Mouse (Mus musculus): Measurements from ENCODE around the gene Abhd14a.

The Abhd14a gene

GRCm38 (mm10) chr9:106465571-106466200, 18.2 kb upstream of the Abhd14a start, which contains the start of gene Gpr62:
TSS of gene Gpr62 (minus strand) at chr9:106465938.
- H3K36me3 ChIP-seq (ENCODE audit: insufficient read depth, low read length) = peaks cover 34% of the 10 kb centered on the region
- H3K9me3 ChIP-seq (ENCODE audit: low read length) = no peaks in the 10 kb centered on the region
- TF ChIP-seq NANOG (IDR thresholded peaks at IDR 0.05; ENCODE audit: borderline replicate concordance, low read length) = no peak
- no peak for TF ChIP-seq POU5F1 (IDR thresholded peaks at IDR 0.05; ENCODE audit: borderline replicate concordance, low read length)
- no peak for TF ChIP-seq CTCF (conservative IDR thresholded peaks at IDR 0.05; ENCODE audit: low read length)
- peaks cover 19% of the 10 kb centered on the region for H3K27me3 ChIP-seq (ENCODE audit: insufficient read depth, low read length)
- peak within 1 kb of the TSS; percentile 87 for H3K4me3 ChIP-seq (replicated peaks; ENCODE audit: low read length)
- H3K4me1 ChIP-seq (replicated peaks; ENCODE audit: low read depth, low read length) = peaks cover 56% of the 10 kb centered on the region

- no peak for TF ChIP-seq CTCF (conservative IDR thresholded peaks at IDR 0.05; ENCODE audit: low read length)
- no peak for TF ChIP-seq POU5F1 (IDR thresholded peaks at IDR 0.05; ENCODE audit: borderline replicate concordance, low read length)
- TF ChIP-seq NANOG (IDR thresholded peaks at IDR 0.05; ENCODE audit: borderline replicate concordance, low read length) = no peak
- peaks cover 19% of the 10 kb centered on the region for H3K27me3 ChIP-seq (ENCODE audit: insufficient read depth, low read length)
- peaks cover 41% of the 10 kb centered on the region for H3K36me3 ChIP-seq (ENCODE audit: insufficient read depth, low read length)
- H3K4me1 ChIP-seq (replicated peaks; ENCODE audit: low read depth, low read length) = peaks cover 61% of the 10 kb centered on the region
- H3K4me3 ChIP-seq (replicated peaks; ENCODE audit: low read length) = peak overlapping the region; percentile 87
- no peaks in the 10 kb centered on the region for H3K9me3 ChIP-seq (ENCODE audit: low read length)
Measured at GRCm38 (mm10) chr9:106464751-106465541, 17.5 kb upstream of the Abhd14a start.

GRCm38 (mm10) chr9:106463122-106464063, 15.9 kb upstream of the Abhd14a start:
- Histone ChIP-seq H3K27me3 (ENCODE audit: insufficient read depth, low read length) (peaks cover 19% of the 10 kb centered on the region), H3K36me3 (ENCODE audit: insufficient read depth, low read length) (peaks cover 56% of the 10 kb centered on the region), H3K4me3 (replicated peaks; ENCODE audit: low read length) (peak overlapping the region; percentile 62), H3K4me1 (replicated peaks; ENCODE audit: low read depth, low read length) (peaks cover 67% of the 10 kb centered on the region), H3K9me3 (ENCODE audit: low read length) (no peaks in the 10 kb centered on the region)
- TF ChIP-seq NANOG (IDR thresholded peaks at IDR 0.05; ENCODE audit: borderline replicate concordance, low read length) (no peak), POU5F1 (IDR thresholded peaks at IDR 0.05; ENCODE audit: borderline replicate concordance, low read length) (no peak), CTCF (conservative IDR thresholded peaks at IDR 0.05; ENCODE audit: low read length) (no peak)

GRCm38 (mm10) chr9:106462430-106462800, 14.9 kb upstream of the Abhd14a start:
- no peak overlapping the region for H3K4me3 ChIP-seq (replicated peaks; ENCODE audit: low read length)
- peaks cover 76% of the 10 kb centered on the region for H3K4me1 ChIP-seq (replicated peaks; ENCODE audit: low read depth, low read length)
- H3K27me3 ChIP-seq (ENCODE audit: insufficient read depth, low read length) = peaks cover 19% of the 10 kb centered on the region
- no peak for TF ChIP-seq NANOG (IDR thresholded peaks at IDR 0.05; ENCODE audit: borderline replicate concordance, low read length)
- no peak for TF ChIP-seq POU5F1 (IDR thresholded peaks at IDR 0.05; ENCODE audit: borderline replicate concordance, low read length)
- TF ChIP-seq CTCF (conservative IDR thresholded peaks at IDR 0.05; ENCODE audit: low read length) = no peak
- no peaks in the 10 kb centered on the region for H3K9me3 ChIP-seq (ENCODE audit: low read length)
- peaks cover 66% of the 10 kb centered on the region for H3K36me3 ChIP-seq (ENCODE audit: insufficient read depth, low read length)

GRCm38 (mm10) chr9:106461641-106462429, 14.4 kb upstream of the Abhd14a start:
- TF ChIP-seq CTCF (conservative IDR thresholded peaks at IDR 0.05; ENCODE audit: low read length) (no peak), NANOG (IDR thresholded peaks at IDR 0.05; ENCODE audit: borderline replicate concordance, low read length) (no peak), POU5F1 (IDR thresholded peaks at IDR 0.05; ENCODE audit: borderline replicate concordance, low read length) (no peak)
- Histone ChIP-seq H3K9me3 (ENCODE audit: low read length) (no peaks in the 10 kb centered on the region), H3K27me3 (ENCODE audit: insufficient read depth, low read length) (peaks cover 15% of the 10 kb centered on the region), H3K36me3 (ENCODE audit: insufficient read depth, low read length) (peaks cover 72% of the 10 kb centered on the region), H3K4me3 (replicated peaks; ENCODE audit: low read length) (no peak overlapping the region), H3K4me1 (replicated peaks; ENCODE audit: low read depth, low read length) (peaks cover 82% of the 10 kb centered on the region)

- Histone ChIP-seq H3K4me1 (replicated peaks; ENCODE audit: low read depth, low read length) (peaks cover 87% of the 10 kb centered on the region), H3K4me3 (replicated peaks; ENCODE audit: low read length) (no peak overlapping the region; the same call in 1 of the 2 replicates), H3K36me3 (ENCODE audit: insufficient read depth, low read length) (peaks cover 80% of the 10 kb centered on the region), H3K27me3 (ENCODE audit: insufficient read depth, low read length) (peaks cover 8% of the 10 kb centered on the region), H3K9me3 (ENCODE audit: low read length) (no peaks in the 10 kb centered on the region)
- no peak for TF ChIP-seq NANOG (IDR thresholded peaks at IDR 0.05; ENCODE audit: borderline replicate concordance, low read length)
Measured at GRCm38 (mm10) chr9:106461026-106461415, 13.5 kb upstream of the Abhd14a start.

- no peak for TF ChIP-seq CTCF (conservative IDR thresholded peaks at IDR 0.05; ENCODE audit: low read length)
- TF ChIP-seq NANOG (IDR thresholded peaks at IDR 0.05; ENCODE audit: borderline replicate concordance, low read length) = no peak
- TF ChIP-seq POU5F1 (IDR thresholded peaks at IDR 0.05; ENCODE audit: borderline replicate concordance, low read length) = no peak
- H3K4me1 ChIP-seq (replicated peaks; ENCODE audit: low read depth, low read length) = peaks cover 87% of the 10 kb centered on the region
- peaks cover 80% of the 10 kb centered on the region for H3K36me3 ChIP-seq (ENCODE audit: insufficient read depth, low read length)
- peaks cover 3% of the 10 kb centered on the region for H3K27me3 ChIP-seq (ENCODE audit: insufficient read depth, low read length)
- peak overlapping the region; percentile 51 for H3K4me3 ChIP-seq (replicated peaks; ENCODE audit: low read length)
- no peaks in the 10 kb centered on the region for H3K9me3 ChIP-seq (ENCODE audit: low read length)
Measured at GRCm38 (mm10) chr9:106460401-106461025, 13.0 kb upstream of the Abhd14a start.
